Mouse (Mus musculus) heart, embryonic 12.5 days (tissue): ENCODE results near the gene Shisa5. TPM values are rescaled to one million over a fixed set of nuclear protein-coding genes. Genes with fewer than 3 reads are reported as not detected.

Experiments
- ATAC-seq: fragments of 200-750 bp; cut with Nextera tagmentation; 2 replicates; pipeline ENCODE4 v1.8.0; 2017; ENCODE audit warnings: moderate TSS enrichment, moderate library complexity; ENCODE audit not compliant: insufficient number of reproducible peaks, low FRiP score
- H3K27ac ChIP-seq: fragments of 300-500 bp; sonication (generic); 2 replicates; pipeline ENCODE4 v1.5.1; 2016; ENCODE audit warnings: mild to moderate bottlenecking, moderate library complexity; ENCODE audit not compliant: poor library complexity, severe bottlenecking
- H3K27me3 ChIP-seq: fragments of 300-500 bp; sonication (generic); replicated peaks from 2 replicates; pipeline ENCODE4 v1.6.1; 2016; ENCODE audit warnings: mild to moderate bottlenecking, moderate library complexity
- H3K36me3 ChIP-seq: fragments of 300-500 bp; sonication (generic); 2 replicates; pipeline ENCODE4 v1.6.1; 2016; ENCODE audit warnings: mild to moderate bottlenecking, moderate library complexity
- H3K4me1 ChIP-seq: fragments of 300-500 bp; sonication (generic); replicated peaks from 2 replicates; pipeline ENCODE4 v1.6.1; 2016; ENCODE audit warnings: mild to moderate bottlenecking
- H3K4me2 ChIP-seq: fragments of 300-500 bp; sonication (generic); 2 replicates; pipeline ENCODE4 v1.6.1; 2016; ENCODE audit warnings: mild to moderate bottlenecking, moderate library complexity
- H3K4me3 ChIP-seq: fragments of 300-500 bp; sonication (generic); 2 replicates; pipeline ENCODE4 v1.5.1; 2016; ENCODE audit warnings: mild to moderate bottlenecking
- H3K9ac ChIP-seq: fragments of 300-500 bp; sonication (generic); 2 replicates; pipeline ENCODE4 v1.6.1; 2016; ENCODE audit warnings: mild to moderate bottlenecking, moderate library complexity
- H3K9me3 ChIP-seq: fragments of 300-500 bp; sonication (generic); replicated peaks from 2 replicates; pipeline ENCODE4 v1.6.1; 2016; ENCODE audit warnings: mild to moderate bottlenecking, moderate library complexity
- WGBS: fragments of 180-500 bp; shearing (Covaris S2); methylation state at CpG from one replicate; pipeline ENCODE4 v1.1.7; 2016; 5-methylcytosine and 5-hydroxymethylcytosine counted together
- polyA plus RNA-seq: library from polyadenylated mRNA; unstranded; fragments of >200 nt; fragmentation: Nextera tagmentation; extraction: Ambion mirVana; gene quantifications from 2 replicates; pipeline ENCODE4 v1.2.1, GENCODE M21; 2016

Shisa5 gene
- 67.5 and 70.3 TPM in 2 replicates for polyA plus RNA-seq

GRCm38 (mm10) chr9:109038086-109038895 is at the start of gene Shisa5:
Shisa5 (plus strand) TSS chr9:109038565.
- Histone ChIP-seq H3K4me3 (peak within 1 kb of the TSS; percentile 79), H3K9me3 (no peaks in the 10 kb centered on the region), H3K4me2 (peak within 1 kb of the TSS; percentile 81), H3K27ac (peak within 1 kb of the TSS; percentile 70), H3K36me3 (no peaks in the 10 kb centered on the region), H3K9ac (peak within 1 kb of the TSS; percentile 81), H3K4me1 (peaks cover 37% of the 10 kb centered on the region), H3K27me3 (no peaks in the 10 kb centered on the region)
- ATAC-seq, result peak; percentile 88
- WGBS, result under 1% methylated on average over 40 of the region's 40 CpGs

- Histone ChIP-seq H3K4me1 (peaks cover 44% of the 10 kb centered on the region), H3K36me3 (no peaks in the 10 kb centered on the region), H3K27me3 (no peaks in the 10 kb centered on the region), H3K4me2 (no peak overlapping the region), H3K4me3 (no peak overlapping the region), H3K27ac (no peak overlapping the region), H3K9ac (no peak overlapping the region), H3K9me3 (no peaks in the 10 kb centered on the region)
- ATAC-seq, result no peak
- WGBS, result 75% methylated on average over 4 of the region's 4 CpGs
Observed at GRCm38 (mm10) chr9:108989802-108990461, 48.4 kb upstream of the Shisa5 start.

- 73% methylated on average over 7 of the region's 7 CpGs for WGBS
- H3K4me2 ChIP-seq, result no peak overlapping the region
- no peak overlapping the region for H3K27ac ChIP-seq
- ATAC-seq, result no peak
- no peak overlapping the region for H3K4me3 ChIP-seq
- H3K4me1 ChIP-seq, result peaks cover 44% of the 10 kb centered on the region
- H3K9ac ChIP-seq, result no peak overlapping the region
- H3K9me3 ChIP-seq, result no peaks in the 10 kb centered on the region
- H3K36me3 ChIP-seq, result no peaks in the 10 kb centered on the region
- no peaks in the 10 kb centered on the region for H3K27me3 ChIP-seq
Observed at GRCm38 (mm10) chr9:108990462-108990820, 47.9 kb upstream of the Shisa5 start.

GRCm38 (mm10) chr9:108991428-108992084 is 46.8 kb upstream of the Shisa5 start, which contains the start of gene Pfkfb4:
Pfkfb4 (plus strand) TSS chr9:108991778.
- no peaks in the 10 kb centered on the region for H3K36me3 ChIP-seq
- WGBS, result 2% methylated on average over 31 of the region's 31 CpGs
- no peaks in the 10 kb centered on the region for H3K9me3 ChIP-seq
- H3K4me2 ChIP-seq, result peak within 1 kb of the TSS; percentile 83
- peak within 1 kb of the TSS; percentile 70 for H3K9ac ChIP-seq
- peak within 1 kb of the TSS; percentile 56 for H3K4me3 ChIP-seq
- H3K27me3 ChIP-seq, result no peaks in the 10 kb centered on the region
- peak within 1 kb of the TSS; percentile 90 for H3K27ac ChIP-seq
- ATAC-seq, result peak; percentile 94
- H3K4me1 ChIP-seq, result peaks cover 44% of the 10 kb centered on the region

- Histone ChIP-seq H3K4me1 (peaks cover 44% of the 10 kb centered on the region), H3K9me3 (no peaks in the 10 kb centered on the region), H3K27me3 (no peaks in the 10 kb centered on the region), H3K4me2 (peak overlapping the region; percentile 83), H3K4me3 (peak overlapping the region; percentile 56), H3K27ac (no peak overlapping the region), H3K36me3 (no peaks in the 10 kb centered on the region), H3K9ac (peak overlapping the region; percentile 63)
- 0 out of 2 replicates have a peak, but pooled peaks have one; percentile 0 for ATAC-seq
- WGBS, result 11% methylated on average over 18 of the region's 18 CpGs
Observed at GRCm38 (mm10) chr9:108992085-108992469, 46.3 kb upstream of the Shisa5 start.

GRCm38 (mm10) chr9:108992620-108993361 is 45.6 kb upstream of the Shisa5 start:
- peak overlapping the region; percentile 56; the same call in 1 of the 2 replicates for H3K4me3 ChIP-seq
- no peak for ATAC-seq

GRCm38 (mm10) chr9:108996411-108996810 is 42.0 kb upstream of the Shisa5 start:
- 66% methylated on average over 9 of the region's 9 CpGs for WGBS
- no peak overlapping the region for H3K27ac ChIP-seq

More at GRCm38 (mm10) chr9:108992620-108993361, 45.6 kb upstream of the Shisa5 start:
- H3K36me3 ChIP-seq, result no peaks in the 10 kb centered on the region
- H3K4me1 ChIP-seq, result peaks cover 42% of the 10 kb centered on the region
- WGBS, result 49% methylated on average over 9 of the region's 9 CpGs
- no peak overlapping the region for H3K27ac ChIP-seq
- no peak overlapping the region for H3K9ac ChIP-seq
- H3K9me3 ChIP-seq, result no peaks in the 10 kb centered on the region
- no peaks in the 10 kb centered on the region for H3K27me3 ChIP-seq
- H3K4me2 ChIP-seq, result peak overlapping the region; percentile 83

GRCm38 (mm10) chr9:108998287-108999166 is 39.8 kb upstream of the Shisa5 start:
- no peak overlapping the region for H3K9ac ChIP-seq
- H3K4me1 ChIP-seq, result peaks cover 4% of the 10 kb centered on the region; the same call in 1 of the 2 replicates
- no peak overlapping the region for H3K4me3 ChIP-seq
- no peaks in the 10 kb centered on the region for H3K36me3 ChIP-seq
- no peak overlapping the region for H3K4me2 ChIP-seq
- no peak overlapping the region for H3K27ac ChIP-seq
- no peaks in the 10 kb centered on the region for H3K9me3 ChIP-seq
- H3K27me3 ChIP-seq, result no peaks in the 10 kb centered on the region
- ATAC-seq, result no peak
- 73% methylated on average over 19 of the region's 19 CpGs for WGBS

More at GRCm38 (mm10) chr9:108996411-108996810, 42.0 kb upstream of the Shisa5 start:
- H3K36me3 ChIP-seq, result no peaks in the 10 kb centered on the region
- peaks cover 15% of the 10 kb centered on the region for H3K4me1 ChIP-seq
- no peaks in the 10 kb centered on the region for H3K9me3 ChIP-seq
- no peak overlapping the region for H3K4me2 ChIP-seq
- no peak overlapping the region for H3K9ac ChIP-seq
- no peak for ATAC-seq
- no peaks in the 10 kb centered on the region for H3K27me3 ChIP-seq
- no peak overlapping the region for H3K4me3 ChIP-seq

- Histone ChIP-seq H3K4me2 (no peak overlapping the region), H3K9ac (no peak overlapping the region), H3K4me1 (peaks cover 4% of the 10 kb centered on the region; the same call in 1 of the 2 replicates), H3K9me3 (no peaks in the 10 kb centered on the region), H3K4me3 (no peak overlapping the region), H3K27ac (no peak overlapping the region), H3K36me3 (no peaks in the 10 kb centered on the region), H3K27me3 (no peaks in the 10 kb centered on the region)
- ATAC-seq, result no peak
- 74% methylated on average over 4 of the region's 4 CpGs for WGBS
Observed at GRCm38 (mm10) chr9:108999167-108999526, 39.2 kb upstream of the Shisa5 start.

- 8% methylated on average over 3 of the region's 3 CpGs for WGBS
- Histone ChIP-seq H3K9ac (no peak overlapping the region), H3K4me3 (no peak overlapping the region), H3K4me1 (peaks cover 4% of the 10 kb centered on the region; the same call in 1 of the 2 replicates), H3K27me3 (no peaks in the 10 kb centered on the region), H3K36me3 (no peaks in the 10 kb centered on the region), H3K27ac (no peak overlapping the region), H3K9me3 (no peaks in the 10 kb centered on the region), H3K4me2 (no peak overlapping the region)
- ATAC-seq, result peak; percentile 54
Observed at GRCm38 (mm10) chr9:109000726-109001125, 37.6 kb upstream of the Shisa5 start.
